Mouse (Mus musculus) heart, postnatal 0 days (tissue): Measurements from ENCODE around the gene Efhb. TPM values are rescaled to one million over a fixed set of nuclear protein-coding genes. Genes with fewer than 3 reads are reported as not detected.

Source experiments
- ATAC-seq: fragments of 200-750 bp; cut with Nextera tagmentation; 2 replicates; pipeline ENCODE4 v1.8.0; 2017; ENCODE audit warnings: low read depth, moderate number of reproducible peaks, moderate library complexity; ENCODE audit not compliant: insufficient read depth
- DNase-seq: peaks from one replicate; pipeline ENCODE4 v3.0.0-alpha.2; 2016; ENCODE audit warnings: low spot score
- H3K27ac ChIP-seq: fragments of 300-500 bp; sonication (generic); 2 replicates; pipeline ENCODE4 v1.5.1; 2014; ENCODE audit warnings: low read depth, mild to moderate bottlenecking
- H3K27me3 ChIP-seq: fragments of 300-500 bp; sonication (generic); 2 replicates; pipeline ENCODE4 v1.6.1; 2014; ENCODE audit warnings: low read length, mixed read lengths; ENCODE audit not compliant: control insufficient read depth, insufficient read depth
- H3K36me3 ChIP-seq: fragments of 300-500 bp; sonication (generic); replicated peaks from 2 replicates; pipeline ENCODE4 v1.6.1; 2014; ENCODE audit warnings: low read length, mixed read lengths; ENCODE audit not compliant: control insufficient read depth, insufficient read depth
- H3K4me1 ChIP-seq: fragments of 300-500 bp; sonication (generic); 2 replicates; pipeline ENCODE4 v1.6.1; 2014; ENCODE audit warnings: antibody characterized with exemption; ENCODE audit not compliant: control insufficient read depth, insufficient read depth
- H3K4me2 ChIP-seq: fragments of 300-500 bp; sonication (generic); 2 replicates; pipeline ENCODE4 v1.6.1; 2014; ENCODE audit warnings: low read depth, mild to moderate bottlenecking, low read length, moderate library complexity
- H3K4me3 ChIP-seq: fragments of 300-500 bp; sonication (generic); 2 replicates; pipeline ENCODE4 v1.5.1; 2014; ENCODE audit warnings: low read depth, low read length
- H3K9ac ChIP-seq: fragments of 300-500 bp; sonication (generic); replicated peaks from 2 replicates; pipeline ENCODE4 v1.6.1; 2014; ENCODE audit warnings: low read depth, low read length, mixed read lengths
- H3K9me3 ChIP-seq: fragments of 300-500 bp; sonication (generic); replicated peaks from 2 replicates; pipeline ENCODE4 v1.6.1; 2016; ENCODE audit warnings: low read length; ENCODE audit not compliant: control insufficient read depth
- CTCF ChIP-seq: IDR thresholded peaks from 2 replicates; pipeline ENCODE4 v1.5.1; 2016; ENCODE audit warnings: antibody characterized with exemption, control low read depth, low read depth
- EP300 ChIP-seq: IDR thresholded peaks from 2 replicates; pipeline ENCODE4 v1.6.1; 2016; ENCODE audit warnings: antibody characterized with exemption, low read depth
- WGBS: fragments of 180-500 bp; shearing (Covaris S2); extraction: QIAGEN DNeasy Blood & Tissue Kit; methylation state at CpG from one replicate; pipeline ENCODE4 v1.1.7; 2014; 5-methylcytosine and 5-hydroxymethylcytosine counted together
- polyA plus RNA-seq: library from polyadenylated mRNA; unstranded; fragments of >200 nt; fragmentation: Nextera tagmentation; extraction: Ambion mirVana; gene quantifications from 2 replicates; pipeline ENCODE4 v1.2.1, GENCODE M21; 2015
- total RNA-seq: library from RNA; depleted of rRNA; stranded (reverse); fragments of >200 nt; gene quantifications from 2 replicates; pipeline ENCODE4 v1.2.3, GENCODE M21; 2014; ENCODE audit warnings: low replicate concordance; rRNA removed

Gene Efhb
- total and polyA plus RNA-seq, 2 experiments from 2014 or later, result 0.27 TPM; not detected in 1

- ATAC-seq (no peak), DNase-seq (no peak)
- Histone ChIP-seq H3K4me1 (no peaks in the 10 kb centered on the region), H3K4me3 (no peak overlapping the region), H3K36me3 (no peaks in the 10 kb centered on the region), H3K9ac (no peak overlapping the region), H3K4me2 (no peak overlapping the region), H3K9me3 (no peaks in the 10 kb centered on the region), H3K27me3 (no peaks in the 10 kb centered on the region), H3K27ac (no peak overlapping the region)
- 34% methylated on average over 4 of the region's 4 CpGs for WGBS
- no peak for TF ChIP-seq EP300
- TF ChIP-seq CTCF, result peak; percentile 46
Observed at GRCm38 (mm10) chr17:53389507-53389906, 73.6 kb downstream of the Efhb start.

GRCm38 (mm10) chr17:53387581-53388473 lies 75.3 kb downstream of the Efhb start:
- no peaks in the 10 kb centered on the region for H3K27me3 ChIP-seq
- no peak overlapping the region for H3K9ac ChIP-seq
- no peaks in the 10 kb centered on the region for H3K9me3 ChIP-seq
- DNase-seq, result no peak
- no peaks in the 10 kb centered on the region for H3K36me3 ChIP-seq
- no peak for ATAC-seq
- WGBS, result 40% methylated on average over 6 of the region's 6 CpGs
- no peak overlapping the region for H3K4me2 ChIP-seq
- H3K4me1 ChIP-seq, result no peaks in the 10 kb centered on the region
- no peak overlapping the region for H3K27ac ChIP-seq
- H3K4me3 ChIP-seq, result no peak overlapping the region
- TF ChIP-seq EP300 (no peak), CTCF (no peak)

- Histone ChIP-seq H3K27me3 (no peaks in the 10 kb centered on the region), H3K4me3 (no peak overlapping the region), H3K27ac (no peak overlapping the region), H3K4me1 (no peaks in the 10 kb centered on the region), H3K36me3 (no peaks in the 10 kb centered on the region), H3K9me3 (no peaks in the 10 kb centered on the region), H3K4me2 (no peak overlapping the region), H3K9ac (no peak overlapping the region)
- ATAC-seq (no peak), DNase-seq (no peak)
- TF ChIP-seq CTCF, result no peak
- TF ChIP-seq EP300, result no peak
- 65% methylated on average over 6 of the region's 6 CpGs for WGBS
Observed at GRCm38 (mm10) chr17:53386863-53387262, 76.3 kb downstream of the Efhb start.

GRCm38 (mm10) chr17:53364111-53364510 lies 99.0 kb downstream of the Efhb start:
- DNase-seq (no peak), ATAC-seq (no peak)
- H3K4me3 ChIP-seq, result no peak overlapping the region
- no peak overlapping the region for H3K27ac ChIP-seq
- H3K9me3 ChIP-seq, result no peaks in the 10 kb centered on the region
- no peaks in the 10 kb centered on the region for H3K4me1 ChIP-seq
- no peak overlapping the region for H3K9ac ChIP-seq
- H3K36me3 ChIP-seq, result no peaks in the 10 kb centered on the region
- no peaks in the 10 kb centered on the region for H3K27me3 ChIP-seq
- WGBS, result 75% methylated on average over 6 of the region's 6 CpGs
- no peak for TF ChIP-seq CTCF
- TF ChIP-seq EP300, result no peak
- no peak overlapping the region for H3K4me2 ChIP-seq

Other genes starting within 250 kb of the Efhb start
- 40.5 and 62.6 TPM in 2 replicates for gene Rab5a, start 15.9 kb upstream of the Efhb start, total RNA-seq
- gene Rab5a, start 15.9 kb upstream of the Efhb start, polyA plus RNA-seq, result 56.6 and 58.1 TPM in 2 replicates
- gene Pp2d1, start 76.1 kb upstream of the Efhb start, total RNA-seq, result not detected in 2 replicates
- gene Pp2d1, start 76.1 kb upstream of the Efhb start, polyA plus RNA-seq, result 0.14 TPM in 1 of 2 replicates, not detected in the other
- 65.1 and 71.3 TPM in 2 replicates for gene Kat2b, start 103.5 kb upstream of the Efhb start, total RNA-seq
- 11.0 and 12.1 TPM in 2 replicates for gene Kat2b, start 103.5 kb upstream of the Efhb start, polyA plus RNA-seq
- gene Sgo1, start 226.0 kb upstream of the Efhb start, total RNA-seq, result 1.3 and 4.8 TPM in 2 replicates
- 6.1 and 8.3 TPM in 2 replicates for gene Sgo1, start 226.0 kb upstream of the Efhb start, polyA plus RNA-seq